Mouse (Mus musculus) MEL (cell line): ENCODE results near the gene Aga. TPM values are rescaled to one million over a fixed set of nuclear protein-coding genes. Genes with fewer than 3 reads are reported as not detected.

Source experiments
- DNase-seq: peaks from one replicate; pipeline ENCODE4 v3.0.0; 2011; ENCODE audit warnings: low read depth, low spot score
- H3K27ac ChIP-seq: 2 replicates; pipeline ENCODE4 v1.5.1; 2012; ENCODE audit warnings: low read depth, mild to moderate bottlenecking, control low read depth, low read length, moderate library complexity; ENCODE audit not compliant: control insufficient read depth
- H3K27me3 ChIP-seq, 2 experiments: fragments of 150-350 bp in 1 of 2; sonication (generic) in 1 of 2; 2 replicates each; pipeline ENCODE4 v1.6.1; 2012; ENCODE audit warnings: low read length in 2 of 2, mild to moderate bottlenecking in 2 of 2, improper control_type of control experiment in 1 of 2, moderate library complexity in 1 of 2; ENCODE audit not compliant: insufficient read depth in 2 of 2, control insufficient read depth in 1 of 2
- H3K36me3 ChIP-seq, 2 experiments: 2 replicates each; pipeline ENCODE4 v1.6.1; 2012 to 2014; ENCODE audit warnings: low read length in 2 of 2, improper control_type of control experiment in 1 of 2, inconsistent platforms in 1 of 2, mild to moderate bottlenecking in 1 of 2; ENCODE audit not compliant: insufficient read depth in 2 of 2, control insufficient read depth in 1 of 2
- H3K4me1 ChIP-seq, 2 experiments: fragments of 150-350 bp in 1 of 2; sonication (generic) in 1 of 2; 2 replicates each; pipeline ENCODE4 v1.6.1; 2012; ENCODE audit warnings: low read length in 2 of 2, improper control_type of control experiment in 1 of 2, mild to moderate bottlenecking in 1 of 2; ENCODE audit not compliant: insufficient read depth in 2 of 2, control insufficient read depth in 1 of 2
- H3K4me3 ChIP-seq, 2 experiments: fragments of 150-350 bp in 1 of 2; sonication (generic) in 1 of 2; 2 replicates each; pipeline ENCODE4 v1.5.1; 2012; ENCODE audit warnings: low read depth in 2 of 2, low read length in 2 of 2, mild to moderate bottlenecking in 2 of 2, moderate library complexity in 2 of 2, control low read depth in 1 of 2, improper control_type of control experiment in 1 of 2; ENCODE audit not compliant: control insufficient read depth in 1 of 2, insufficient read depth in 1 of 2
- H3K79me2 ChIP-seq: 2 replicates; pipeline ENCODE4 v1.6.1; 2012; ENCODE audit warnings: mild to moderate bottlenecking, low read length, moderate library complexity; ENCODE audit not compliant: control insufficient read depth, poor library complexity, insufficient read depth
- H3K9ac ChIP-seq: 2 replicates; pipeline ENCODE4 v1.6.1; 2012; ENCODE audit warnings: low read depth, mild to moderate bottlenecking, control low read depth, low read length, moderate library complexity; ENCODE audit not compliant: control insufficient read depth, poor library complexity, severe bottlenecking
- H3K9me3 ChIP-seq: fragments of 150-350 bp; sonication (generic); replicated peaks from 2 replicates; pipeline ENCODE4 v1.6.1; 2012; ENCODE audit warnings: mild to moderate bottlenecking, low read length, improper control_type of control experiment, moderate library complexity; ENCODE audit not compliant: insufficient read depth
- BHLHE40 ChIP-seq: IDR thresholded peaks from 2 replicates; pipeline ENCODE4 v1.6.1; 2012; ENCODE audit warnings: low read depth, mild to moderate bottlenecking, inconsistent platforms, low read length, improper control_type of control experiment, borderline replicate concordance
- EP300 ChIP-seq, 2 experiments: IDR thresholded peaks; 2 replicates each; pipeline ENCODE4 v1.6.1; 2011; ENCODE audit warnings: improper control_type of control experiment in 2 of 2, low read length in 2 of 2, low read depth in 1 of 2, mild to moderate bottlenecking in 1 of 2
- ETS1 ChIP-seq: IDR thresholded peaks from 2 replicates; pipeline ENCODE4 v1.6.1; 2012; ENCODE audit warnings: low read depth, mild to moderate bottlenecking, inconsistent platforms, low read length, improper control_type of control experiment, moderate library complexity
- HCFC1 ChIP-seq: IDR thresholded peaks from 2 replicates; pipeline ENCODE4 v1.6.1; 2012; ENCODE audit warnings: low read depth, mild to moderate bottlenecking, inconsistent platforms, low read length, improper control_type of control experiment, moderate library complexity
- JUND ChIP-seq: IDR thresholded peaks from 2 replicates; pipeline ENCODE4 v1.6.1; 2011; ENCODE audit warnings: low read depth, mild to moderate bottlenecking, improper control_type of control experiment, low read length
- MAFK ChIP-seq: IDR thresholded peaks from 2 replicates; pipeline ENCODE4 v1.6.1; 2011; ENCODE audit warnings: low read depth, mild to moderate bottlenecking, low read length, improper control_type of control experiment, borderline replicate concordance
- MAX ChIP-seq: IDR thresholded peaks from 2 replicates; pipeline ENCODE4 v1.6.1; 2011; ENCODE audit warnings: low read length, improper control_type of control experiment
- MAZ ChIP-seq: IDR thresholded peaks from 2 replicates; pipeline ENCODE4 v1.6.1; 2012; ENCODE audit warnings: low read depth, mild to moderate bottlenecking, inconsistent platforms, low read length, improper control_type of control experiment
- NELFE ChIP-seq: IDR thresholded peaks from 2 replicates; pipeline ENCODE4 v1.6.1; 2011; ENCODE audit warnings: low read depth, low read length, improper control_type of control experiment
- NRF1 ChIP-seq: IDR thresholded peaks from 2 replicates; pipeline ENCODE4 v1.6.1; 2014; ENCODE audit warnings: low read depth, mild to moderate bottlenecking, inconsistent platforms, low read length, improper control_type of control experiment, moderate library complexity; ENCODE audit not compliant: poor library complexity, insufficient read depth, severe bottlenecking
- POLR2AphosphoS2 ChIP-seq: IDR thresholded peaks from 2 replicates; pipeline ENCODE4 v1.6.1; 2011; ENCODE audit warnings: low read length, improper control_type of control experiment
- SIN3A ChIP-seq: IDR thresholded peaks from 2 replicates; pipeline ENCODE4 v1.6.1; 2012; ENCODE audit warnings: low read length, improper control_type of control experiment, inconsistent platforms
- USF2 ChIP-seq, 2 experiments: IDR thresholded peaks; 2 replicates each; pipeline ENCODE4 v1.6.1; 2011 to 2012; ENCODE audit warnings: improper control_type of control experiment in 2 of 2, low read length in 2 of 2, borderline replicate concordance in 1 of 2, inconsistent platforms in 1 of 2, low read depth in 1 of 2, mild to moderate bottlenecking in 1 of 2; ENCODE audit not compliant: insufficient read depth in 1 of 2
- ZC3H11A ChIP-seq: IDR thresholded peaks from 2 replicates; pipeline ENCODE4 v1.6.1; 2012; ENCODE audit warnings: low read depth, mild to moderate bottlenecking, inconsistent platforms, low read length, improper control_type of control experiment
- polyA plus RNA-seq, 2 experiments: library from polyadenylated mRNA; stranded (reverse) in 1 of 2; unstranded in 1 of 2; fragments of >175 nt in 1 of 2; fragments of >200 nt in 1 of 2; gene quantifications; 2 replicates each; pipeline versions ENCODE4 v1.2.1 to v1.2.4; 2012; ENCODE audit warnings: low replicate concordance in 2 of 2, low read depth in 1 of 2; ENCODE audit not compliant: insufficient read length in 2 of 2, insufficient read depth in 1 of 2, missing spikeins in 1 of 2
- total RNA-seq: library from RNA; depleted of rRNA; stranded (reverse); fragments of 300-350 nt; gene quantifications from 2 replicates; pipeline ENCODE4 v1.2.3, GENCODE M21; 2012

Aga gene
- total and polyA plus RNA-seq, 3 experiments: 14.2 to 14.9 TPM; not detected in 1

GRCm38 (mm10) chr8:53511551-53512127 lies at the start of gene Aga (continued):
- peak; percentile 69 for TF ChIP-seq NELFE
- no peak for TF ChIP-seq USF2 (IDR thresholded peaks at IDR 0.05; ENCODE audit: borderline replicate concordance in 1 of 2, insufficient read depth in 1 of 2, low read depth in 1 of 2, low read length in 2 of 2)
- peak; percentile 29 for TF ChIP-seq SIN3A
- TF ChIP-seq, all 39 proteins: peak for 14

GRCm38 (mm10) chr8:53489063-53489462 lies 22.5 kb upstream of the Aga start:
- H3K27me3 ChIP-seq: no peaks in the 10 kb centered on the region

GRCm38 (mm10) chr8:53496216-53496615 lies 15.3 kb upstream of the Aga start:
- DNase-seq: no peak
- Histone ChIP-seq H3K4me1 (no peaks in the 10 kb centered on the region), H3K9me3 (no peaks in the 10 kb centered on the region), H3K27ac (no peak overlapping the region), H3K27me3 (no peaks in the 10 kb centered on the region), H3K36me3 (no peaks in the 10 kb centered on the region), H3K4me3 (no peak overlapping the region), H3K79me2 (no peaks in the 10 kb centered on the region), H3K9ac (no peak overlapping the region)
- TF ChIP-seq MAFK (no peak), BHLHE40 (no peak), EP300 (IDR thresholded peaks at IDR 0.05; ENCODE audit: low read depth in 1 of 2, low read length in 2 of 2) (no peak), POLR2AphosphoS2 (no peak), MAZ (no peak), ETS1 (no peak), SIN3A (no peak), NRF1 (no peak), JUND (no peak), HCFC1 (no peak)

More at GRCm38 (mm10) chr8:53489063-53489462, 22.5 kb upstream of the Aga start:
- Histone ChIP-seq H3K27ac (no peak overlapping the region), H3K4me3 (no peak overlapping the region), H3K79me2 (no peaks in the 10 kb centered on the region), H3K9me3 (no peaks in the 10 kb centered on the region), H3K9ac (no peak overlapping the region), H3K36me3 (no peaks in the 10 kb centered on the region), H3K4me1 (no peaks in the 10 kb centered on the region)
- no peak for DNase-seq
- TF ChIP-seq ZC3H11A (no peak), MAX (no peak)
